Mouse (Mus musculus) hindbrain, postnatal 0 days (tissue): ENCODE measurements around the gene Slc16a13. TPM values are rescaled to one million over a fixed set of nuclear protein-coding genes. Genes with fewer than 3 reads are reported as not detected.
A peak's percentile ranks its signal among the peaks of the same experiment; 100 is the strongest.

Source experiments
- ATAC-seq: fragments of 200-750 bp; cut with Nextera tagmentation; 2 replicates; pipeline ENCODE4 v1.8.0; 2017; ENCODE audit warnings: mild to moderate bottlenecking, moderate TSS enrichment, moderate library complexity
- DNase-seq: peaks from one replicate; pipeline ENCODE4 v3.0.0-alpha.2; 2015; ENCODE audit warnings: low spot score
- H3K27ac ChIP-seq: fragments of 300-500 bp; sonication (generic); 2 replicates; pipeline ENCODE4 v1.5.1; 2014; ENCODE audit warnings: mild to moderate bottlenecking
- H3K27me3 ChIP-seq: fragments of 300-500 bp; sonication (generic); 2 replicates; pipeline ENCODE4 v1.6.1; 2014; ENCODE audit warnings: low read length, mixed read lengths; ENCODE audit not compliant: insufficient read depth
- H3K36me3 ChIP-seq: fragments of 300-500 bp; sonication (generic); 2 replicates; pipeline ENCODE4 v1.6.1; 2014; ENCODE audit warnings: low read length, mixed read lengths; ENCODE audit not compliant: insufficient read depth
- H3K4me1 ChIP-seq: fragments of 300-500 bp; sonication (generic); 2 replicates; pipeline ENCODE4 v1.6.1; 2014; ENCODE audit warnings: antibody characterized with exemption, low read length, mixed read lengths; ENCODE audit not compliant: insufficient read depth
- H3K4me2 ChIP-seq: fragments of 300-500 bp; sonication (generic); 2 replicates; pipeline ENCODE4 v1.6.1; 2014; ENCODE audit warnings: low read depth, mild to moderate bottlenecking, low read length, moderate library complexity, mixed read lengths
- H3K4me3 ChIP-seq: fragments of 300-500 bp; sonication (generic); 2 replicates; pipeline ENCODE4 v1.5.1; 2014; ENCODE audit warnings: low read length
- H3K9ac ChIP-seq: fragments of 300-500 bp; sonication (generic); replicated peaks from 2 replicates; pipeline ENCODE4 v1.6.1; 2014; ENCODE audit warnings: mild to moderate bottlenecking, low read length, moderate library complexity, mixed read lengths
- H3K9me3 ChIP-seq: fragments of 300-500 bp; sonication (generic); 2 replicates; pipeline ENCODE4 v1.6.1; 2016; ENCODE audit warnings: low read length, mixed read lengths
- CTCF ChIP-seq: IDR thresholded peaks from 2 replicates; pipeline ENCODE4 v1.5.1; 2016; ENCODE audit warnings: antibody characterized with exemption, control low read depth, low read depth
- WGBS: fragments of 180-500 bp; shearing (Covaris S2); extraction: QIAGEN DNeasy Blood & Tissue Kit; methylation state at CpG from one replicate; pipeline ENCODE4 v1.1.7; 2014; 5-methylcytosine and 5-hydroxymethylcytosine counted together
- polyA plus RNA-seq: library from polyadenylated mRNA; unstranded; fragments of >200 nt; fragmentation: Nextera tagmentation; extraction: Ambion mirVana; gene quantifications from 2 replicates; pipeline ENCODE4 v1.2.1, GENCODE M21; 2015
- total RNA-seq: library from RNA; depleted of rRNA; stranded (reverse); fragments of >200 nt; gene quantifications from 2 replicates; pipeline ENCODE4 v1.2.3, GENCODE M21; 2014

The Slc16a13 gene
- total and polyA plus RNA-seq, 2 experiments from 2014 or later: 10.8 to 15.3 TPM

DNA sequence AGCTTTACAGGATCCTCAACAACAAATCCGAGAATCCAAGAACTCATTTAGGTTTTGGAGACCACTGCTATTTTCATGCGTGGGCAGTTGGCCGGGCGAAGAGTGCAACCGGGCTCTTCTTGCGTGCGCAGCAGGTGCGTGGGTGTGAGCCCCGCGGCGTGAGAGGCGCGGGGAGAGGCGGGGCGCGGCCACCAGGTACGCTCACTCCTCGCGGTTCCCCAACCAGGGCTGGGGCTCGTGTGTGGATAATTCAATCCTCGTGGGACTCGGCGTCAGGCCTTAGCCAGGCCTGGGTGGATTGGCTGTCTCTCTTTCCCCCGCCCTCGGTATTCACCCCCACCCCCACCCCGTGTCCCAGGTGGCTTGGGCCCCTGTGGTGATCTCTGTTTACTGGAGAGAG is 7.1 kb downstream of the Slc16a13 start:
- H3K9me3 ChIP-seq: no peaks in the 10 kb centered on the region
- H3K4me2 ChIP-seq: peak overlapping the region; percentile 77
- H3K36me3 ChIP-seq: peaks cover 3% of the 10 kb centered on the region; the same call in 1 of the 2 replicates
- H3K27ac ChIP-seq: no peak overlapping the region
- peak; percentile 46 for ATAC-seq
- 0 out of 2 replicates have a peak, but pooled peaks cover 12% of the 10 kb centered on the region for H3K4me1 ChIP-seq
- H3K4me3 ChIP-seq: peak overlapping the region; percentile 44
- peak overlapping the region; percentile 54 for H3K9ac ChIP-seq
- TF ChIP-seq CTCF: no peak
- DNase-seq: peak; percentile 53
- H3K27me3 ChIP-seq: no peaks in the 10 kb centered on the region
- 7% methylated on average over 26 of the region's 26 CpGs for WGBS

DNA sequence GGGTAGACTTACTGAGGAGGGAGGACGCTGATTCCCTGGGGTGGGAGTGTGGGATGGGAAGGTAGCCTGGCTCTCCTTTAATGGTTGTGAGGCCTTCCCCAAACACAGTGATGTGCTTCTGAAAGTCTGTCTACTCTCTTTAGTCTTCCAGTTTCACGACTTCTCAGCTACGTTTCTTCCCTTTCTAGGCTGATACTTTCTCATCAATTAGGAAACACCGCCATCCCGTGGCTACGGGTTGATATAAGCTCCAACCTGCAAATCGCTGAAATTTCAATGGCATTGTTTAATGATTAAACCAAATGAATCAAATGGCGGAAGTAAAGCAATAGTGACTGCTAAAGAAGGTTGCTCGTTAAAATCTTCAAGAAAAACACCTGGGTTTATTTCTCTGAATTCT is 8.0 kb downstream of the Slc16a13 start:
- H3K27ac ChIP-seq: no peak overlapping the region
- ATAC-seq (no peak), DNase-seq (peak; percentile 89)
- TF ChIP-seq CTCF: peak; percentile 79
- whole genome bisulfite sequencing: 9% methylated on average over 9 of the region's 9 CpGs
- H3K36me3 ChIP-seq: peaks cover 3% of the 10 kb centered on the region; the same call in 1 of the 2 replicates
- no peak overlapping the region for H3K9ac ChIP-seq
- no peak overlapping the region for H3K4me3 ChIP-seq
- no peaks in the 10 kb centered on the region for H3K27me3 ChIP-seq
- peak overlapping the region; percentile 77; the same call in 1 of the 2 replicates for H3K4me2 ChIP-seq
- H3K4me1 ChIP-seq: 0 out of 2 replicates have a peak, but pooled peaks cover 7% of the 10 kb centered on the region
- no peaks in the 10 kb centered on the region for H3K9me3 ChIP-seq

DNA sequence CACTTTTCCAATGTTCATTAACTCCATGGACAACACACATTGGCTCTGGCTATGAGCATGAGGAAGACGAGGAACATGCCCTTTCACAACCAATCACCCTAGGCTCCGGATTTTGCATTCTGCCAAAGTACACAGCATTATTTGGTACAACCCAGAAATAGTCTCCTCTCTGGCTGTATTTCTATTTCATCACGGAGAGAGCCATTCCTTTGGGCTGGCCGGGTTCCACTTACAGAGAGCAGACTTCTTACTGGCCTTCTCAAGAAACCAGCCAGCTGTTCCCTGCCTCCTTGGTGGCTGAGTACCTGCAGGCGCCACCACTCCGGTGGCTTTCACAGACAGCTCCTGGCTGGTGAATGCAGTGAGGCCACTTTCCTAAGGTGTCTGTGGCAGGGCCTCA is 8.4 kb downstream of the Slc16a13 start, which contains the start of gene Slc16a11:
Gene Slc16a11 (plus strand): TSS at position 330 of the 400 bp plus-strand sequence.
- ATAC-seq: no peak
- Histone ChIP-seq H3K9me3 (no peaks in the 10 kb centered on the region), H3K27ac (no peak within 1 kb of the TSS), H3K4me2 (peak within 1 kb of the TSS; percentile 77), H3K4me1 (0 out of 2 replicates have a peak, but pooled peaks cover 7% of the 10 kb centered on the region), H3K27me3 (no peaks in the 10 kb centered on the region), H3K36me3 (peaks cover 3% of the 10 kb centered on the region; the same call in 1 of the 2 replicates), H3K4me3 (peak within 1 kb of the TSS; percentile 44), H3K9ac (peak within 1 kb of the TSS; percentile 54; the same call in 1 of the 2 replicates)
- DNase-seq: no peak
- no peak for TF ChIP-seq CTCF
- WGBS: 57% methylated on average over 6 of the region's 6 CpGs

DNA sequence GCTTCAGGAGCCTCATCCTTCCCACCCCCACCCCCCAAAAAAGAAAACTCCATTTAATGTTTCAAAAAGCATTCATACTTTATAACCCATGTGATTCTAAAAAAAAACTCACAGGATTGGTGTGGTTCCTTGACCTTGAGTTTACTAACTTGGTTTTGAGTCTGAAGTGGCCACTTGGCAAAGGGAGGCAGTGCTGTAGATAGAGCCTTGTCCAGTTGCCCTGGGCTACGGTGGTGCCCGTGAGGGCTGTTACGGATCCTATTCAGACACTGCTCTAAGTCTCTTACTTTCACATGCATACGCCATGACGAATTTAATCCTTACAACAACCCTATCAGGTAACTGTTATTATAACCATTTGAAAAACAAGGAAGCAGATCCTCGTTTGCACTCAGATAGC is 8.9 kb downstream of the Slc16a13 start:
- DNase-seq: no peak
- Histone ChIP-seq H3K4me1 (0 out of 2 replicates have a peak, but pooled peaks cover 7% of the 10 kb centered on the region), H3K36me3 (no peaks in the 10 kb centered on the region), H3K4me3 (no peak overlapping the region), H3K27ac (no peak overlapping the region), H3K4me2 (no peak overlapping the region), H3K27me3 (no peaks in the 10 kb centered on the region), H3K9me3 (no peaks in the 10 kb centered on the region), H3K9ac (no peak overlapping the region)
- WGBS: 76% methylated on average over 6 of the region's 6 CpGs
- TF ChIP-seq CTCF: no peak
- ATAC-seq: no peak

DNA sequence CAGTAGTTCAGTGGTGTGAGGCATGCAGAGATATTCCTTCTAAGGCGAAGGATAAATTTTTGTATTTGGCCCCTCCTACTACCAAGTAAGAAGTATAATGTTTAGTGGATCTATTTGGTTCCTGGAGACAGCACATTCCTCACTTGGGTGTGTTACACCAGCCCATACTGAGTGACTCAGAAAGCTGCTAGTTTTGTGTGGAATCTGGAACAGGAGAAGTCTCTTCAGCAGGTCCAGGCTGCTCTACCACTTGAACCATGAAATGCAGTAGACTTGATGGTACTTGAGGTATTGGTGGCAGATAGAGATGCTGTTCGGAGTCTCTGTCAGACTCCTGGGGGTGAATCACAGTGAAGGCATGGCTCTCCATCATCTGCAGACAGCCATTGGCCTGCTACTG is 10.2 kb downstream of the Slc16a13 start:
- H3K9ac ChIP-seq: no peak overlapping the region
- DNase-seq (no peak), ATAC-seq (no peak)
- H3K9me3 ChIP-seq: no peaks in the 10 kb centered on the region
- TF ChIP-seq CTCF: no peak
- H3K27ac ChIP-seq: no peak overlapping the region
- H3K27me3 ChIP-seq: no peaks in the 10 kb centered on the region
- H3K36me3 ChIP-seq: no peaks in the 10 kb centered on the region
- 0 out of 2 replicates have a peak, but pooled peaks cover 7% of the 10 kb centered on the region for H3K4me1 ChIP-seq
- H3K4me2 ChIP-seq: no peak overlapping the region
- H3K4me3 ChIP-seq: no peak overlapping the region
- WGBS: 88% methylated on average over 2 of the region's 2 CpGs

DNA sequence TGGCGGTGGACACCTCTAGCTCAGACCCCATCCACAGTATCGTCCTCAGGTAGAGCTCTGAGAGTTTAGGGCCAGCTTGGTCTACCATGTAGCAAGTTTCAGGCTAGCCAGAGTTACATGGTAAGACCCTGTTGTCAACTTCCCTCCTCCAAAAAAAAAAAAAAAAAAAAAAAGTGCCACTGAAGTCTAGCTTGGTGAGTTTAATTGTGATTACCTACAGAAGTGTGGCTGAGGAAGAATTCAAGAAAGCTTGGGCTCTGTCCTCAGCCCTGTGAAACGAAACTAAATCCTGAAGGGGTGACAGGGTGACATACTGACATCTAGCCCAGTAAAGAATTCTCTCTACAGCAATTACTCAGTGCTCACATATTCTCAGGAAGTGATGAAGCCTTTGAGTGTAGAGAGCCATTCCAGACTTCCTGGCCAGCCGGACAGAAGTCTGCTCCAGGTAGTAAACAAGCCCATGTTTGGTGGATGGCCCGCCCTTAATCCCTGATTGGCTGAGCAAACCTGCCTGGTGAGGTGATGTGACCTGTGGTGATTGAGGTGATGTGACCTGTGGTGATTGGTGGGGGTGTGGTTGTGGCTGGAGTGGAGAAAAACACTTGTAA is 12.0 kb downstream of the Slc16a13 start:
- DNase-seq: no peak
- TF ChIP-seq CTCF: no peak
- Histone ChIP-seq H3K4me1 (0 out of 2 replicates have a peak, but pooled peaks cover 3% of the 10 kb centered on the region), H3K9me3 (no peaks in the 10 kb centered on the region), H3K4me3 (no peak overlapping the region), H3K36me3 (no peaks in the 10 kb centered on the region), H3K27me3 (no peaks in the 10 kb centered on the region), H3K27ac (no peak overlapping the region), H3K9ac (no peak overlapping the region), H3K4me2 (no peak overlapping the region)
- no peak for ATAC-seq
- WGBS: 80% methylated on average over 5 of the region's 5 CpGs

DNA sequence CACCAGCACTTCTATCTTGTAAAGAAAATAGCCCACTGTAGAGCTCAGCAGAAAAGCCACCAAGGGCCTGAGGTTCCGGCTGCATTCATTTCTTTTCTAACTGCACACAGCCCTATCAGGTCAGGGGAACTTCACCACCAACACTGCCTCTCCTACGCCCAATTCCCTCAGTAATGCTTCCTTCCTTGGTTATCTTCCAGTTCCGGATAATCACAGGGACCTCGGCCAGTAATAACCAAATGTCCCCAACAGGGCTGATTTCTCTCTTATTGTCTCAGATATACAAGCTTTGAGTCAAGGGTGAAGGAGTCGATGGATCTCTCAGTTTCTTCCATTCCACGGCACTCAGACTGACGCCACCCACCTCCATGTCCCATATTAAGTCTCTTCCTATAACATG is 13.6 kb downstream of the Slc16a13 start:
- no peaks in the 10 kb centered on the region for H3K9me3 ChIP-seq
- no peak overlapping the region for H3K4me2 ChIP-seq
- WGBS: 78% methylated on average over 7 of the region's 7 CpGs

More for the DNA sequence above, 13.6 kb downstream of the Slc16a13 start:
- no peak overlapping the region for H3K27ac ChIP-seq
- H3K36me3 ChIP-seq: no peaks in the 10 kb centered on the region
- ATAC-seq (no peak), DNase-seq (no peak)
- no peaks in the 10 kb centered on the region for H3K4me1 ChIP-seq
- H3K4me3 ChIP-seq: no peak overlapping the region
- H3K9ac ChIP-seq: no peak overlapping the region
- no peak for TF ChIP-seq CTCF
- no peaks in the 10 kb centered on the region for H3K27me3 ChIP-seq
